Mouse (Mus musculus) regulatory T cell (primary cell): ENCODE results near the gene Galnt13.
"Not testable (repeated sequence)": the region's sequence is repeated elsewhere in the genome, so short reads cannot be mapped to it uniquely, and the experiment has no call there.

ENCODE experiments used
- in situ Hi-C: fragments of 300-600 bp; cut with MboI, MseI; formaldehyde crosslinking; loops from one replicate; pipeline ENCODE4 v1.15.1; 2025; ENCODE audit warnings: high pct_unique_total_duplicates

Gene Galnt13

DNA sequence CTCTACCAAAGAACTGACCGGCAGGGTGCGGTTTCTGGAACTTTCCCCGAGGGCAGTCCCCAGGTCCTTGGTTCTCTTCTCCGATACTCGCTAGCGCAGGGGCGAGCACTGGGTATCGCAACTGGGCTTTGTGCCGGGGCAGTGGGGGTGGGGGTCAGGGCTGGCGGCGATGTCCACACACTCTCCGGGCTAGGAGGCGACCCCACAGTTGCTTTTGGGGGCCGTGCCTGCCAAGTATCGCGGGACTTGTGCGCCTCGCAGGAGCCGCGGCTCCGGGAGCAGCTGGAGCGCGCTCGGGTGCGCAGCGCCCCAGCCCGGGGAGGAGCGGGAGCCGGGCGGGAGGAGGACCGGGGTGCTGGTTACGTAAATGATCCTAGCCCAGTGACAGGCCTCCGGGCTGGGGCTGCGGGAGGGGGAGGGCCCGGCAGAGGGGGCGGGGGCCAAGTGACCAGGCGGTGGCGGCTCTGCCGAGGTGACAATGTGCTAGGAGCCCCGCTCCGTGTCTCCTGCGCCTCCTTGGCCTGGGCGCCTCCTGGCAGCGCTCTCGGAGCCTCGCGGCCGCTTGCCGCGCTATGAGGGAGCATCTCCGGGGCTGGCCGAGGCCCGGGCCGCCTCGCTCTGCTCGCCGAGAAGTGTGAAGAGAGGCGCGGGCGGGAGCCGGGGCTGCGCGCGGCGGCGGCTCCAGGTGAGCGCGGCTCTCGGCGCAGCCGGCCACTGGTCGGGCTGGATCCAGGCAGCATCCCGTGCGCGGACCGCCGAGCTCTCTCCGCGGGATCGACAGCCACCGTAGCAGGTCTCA is at the start of gene Galnt13:
Gene Galnt13, plus strand, starts transcription at position 381 of the 799 bp plus-strand sequence.
- in situ Hi-C loops: no loop called here

DNA sequence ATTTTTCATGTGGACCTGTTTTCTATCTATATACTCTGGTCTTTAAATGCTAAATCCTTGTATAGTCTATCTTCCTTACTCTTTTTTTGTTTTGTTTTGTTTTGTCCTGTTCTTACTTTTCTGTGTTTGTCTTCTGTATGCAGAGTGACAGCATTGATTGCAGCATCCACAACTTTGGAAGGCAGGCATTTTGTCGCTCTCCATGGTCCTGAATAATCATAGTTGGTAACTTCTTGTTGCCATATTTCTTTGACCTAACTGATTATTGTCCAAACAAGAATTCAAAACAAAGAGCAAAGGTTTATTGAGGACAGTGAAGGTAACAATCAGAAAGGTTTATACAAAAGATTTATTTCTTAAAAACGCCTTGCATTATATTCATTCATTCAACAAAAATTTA is 5.1 kb upstream of the Galnt13 start:
- in situ Hi-C loops: no loop called here

DNA sequence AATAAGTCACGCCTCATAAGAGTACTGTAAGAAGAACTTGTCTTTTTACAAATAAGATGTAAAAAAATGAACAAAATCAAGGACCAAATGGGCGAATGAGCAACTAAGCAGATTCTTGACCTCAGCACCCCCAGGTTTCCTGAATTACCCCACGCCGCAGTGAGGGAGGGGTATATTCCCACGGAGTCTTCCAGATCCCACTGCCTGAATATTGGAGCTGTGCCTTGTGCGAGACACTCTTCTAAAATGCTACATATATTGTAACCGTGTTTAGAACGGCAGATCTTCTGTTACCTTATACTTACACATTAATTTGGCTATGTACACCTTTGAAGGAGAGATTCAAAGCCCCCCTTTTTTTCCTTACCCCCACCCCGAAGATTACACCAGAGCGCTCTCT is 737 bp upstream of the Galnt13 start:
- in situ Hi-C loops: no loop called here

DNA sequence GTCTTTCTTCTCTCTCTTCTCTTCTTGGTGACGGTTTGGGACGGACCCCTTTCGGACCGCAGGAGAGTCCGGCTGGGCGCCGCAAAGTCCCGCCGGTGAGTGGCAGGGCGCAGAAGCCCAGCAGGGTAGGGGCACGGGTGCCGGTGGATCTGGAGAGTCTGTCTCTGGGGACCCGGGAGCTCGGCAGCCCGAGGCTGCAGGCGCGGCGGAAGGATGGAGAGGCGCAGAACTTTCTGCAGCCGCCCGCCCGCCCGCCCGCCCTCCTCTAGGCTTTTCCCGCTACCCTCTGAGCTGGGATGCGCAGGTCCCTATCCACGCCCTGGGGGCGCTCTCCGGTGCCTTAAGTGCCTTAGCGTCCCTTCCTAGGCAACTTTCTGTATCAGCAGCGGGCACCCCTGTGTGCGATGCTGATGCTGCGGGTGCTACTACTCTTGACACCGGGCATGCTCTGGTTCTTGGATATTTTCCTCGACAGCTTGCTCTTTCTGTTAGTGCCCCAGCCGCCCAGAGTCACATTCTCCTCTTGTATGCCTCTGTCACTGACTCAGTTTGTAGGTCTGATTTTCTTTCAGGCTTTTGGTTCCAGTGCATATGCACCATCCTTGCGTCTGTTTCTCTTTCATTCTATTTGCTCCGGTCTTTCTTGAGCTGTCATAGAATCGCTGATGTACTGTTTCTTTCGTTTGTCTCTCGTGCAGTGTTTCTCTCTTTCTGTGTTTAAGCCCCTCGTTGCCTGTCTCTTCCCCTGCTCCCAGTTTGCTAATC is 801 bp downstream of the Galnt13 start:
- in situ Hi-C loops: no loop called here

DNA sequence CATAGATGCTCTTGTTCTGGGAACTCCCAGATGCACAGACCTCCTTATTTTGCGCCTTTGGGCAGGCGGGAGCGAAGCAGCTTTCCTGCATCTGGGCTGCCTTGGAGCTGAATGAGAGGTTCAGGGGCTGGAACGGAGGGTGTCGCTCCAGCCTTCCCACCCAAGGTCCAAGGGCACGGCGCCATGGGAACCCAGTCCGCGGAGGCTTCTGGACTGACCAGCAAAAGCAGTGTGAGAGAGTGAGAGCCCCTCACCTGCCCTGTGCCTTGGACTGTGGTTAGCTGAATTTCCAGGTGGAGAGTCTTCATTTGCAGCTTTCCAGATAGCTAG is 1.3 kb downstream of the Galnt13 start:
- in situ Hi-C loops: no loop called here

DNA sequence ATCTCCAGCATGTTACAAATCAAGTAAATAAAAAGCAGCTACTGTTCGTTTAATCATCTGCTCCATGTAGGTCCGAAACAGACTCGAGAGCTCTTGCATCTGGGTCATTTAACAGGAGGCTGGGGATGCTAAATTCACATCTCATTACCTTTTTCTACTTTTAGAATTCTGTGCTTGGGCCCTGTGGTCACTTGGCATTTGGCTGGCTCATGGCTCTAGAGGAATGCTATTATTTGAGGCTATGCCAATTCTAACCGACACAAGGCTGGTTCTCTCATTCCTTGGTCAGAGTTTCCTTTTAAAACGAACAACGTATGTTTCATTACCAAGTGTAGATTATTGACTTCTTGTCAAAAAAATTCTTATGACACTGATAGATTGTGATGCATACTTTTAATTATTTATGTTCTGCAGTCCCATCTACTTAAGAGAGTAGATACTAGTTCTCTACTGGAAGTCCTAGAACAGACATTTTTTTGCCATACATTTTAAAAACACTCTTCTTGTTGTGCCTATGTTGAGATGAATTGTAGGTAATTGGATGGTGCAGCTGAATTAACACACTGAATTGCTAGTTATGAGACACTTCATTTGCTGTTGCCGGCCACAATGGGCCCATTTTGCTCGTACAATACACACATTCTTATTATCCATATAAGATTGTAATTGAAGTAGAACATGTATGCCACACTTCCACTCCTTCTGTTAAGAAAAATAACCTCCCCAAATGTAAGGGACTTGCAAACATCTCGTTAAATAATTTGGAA is 6.8 kb downstream of the Galnt13 start:
- in situ Hi-C loops: no loop called here

DNA sequence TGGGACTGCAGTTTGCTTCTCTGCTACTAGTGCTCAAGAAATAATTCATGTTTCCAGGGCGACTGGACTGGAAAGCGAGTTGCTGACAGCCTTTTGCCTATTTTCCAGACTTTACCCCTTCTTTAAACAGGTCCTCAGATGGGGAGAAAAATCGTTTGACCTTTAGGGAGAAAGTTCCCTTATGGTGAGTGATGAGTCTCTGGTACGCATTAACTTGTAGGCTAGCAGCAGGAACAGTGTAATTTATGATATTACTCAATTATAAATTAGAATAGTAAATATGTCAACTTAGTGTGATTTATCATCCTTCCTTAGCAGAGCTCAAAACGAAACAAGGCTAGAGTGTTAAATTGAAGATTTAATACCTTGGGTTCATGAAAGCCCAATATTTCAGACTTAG is 47.3 kb downstream of the Galnt13 start:
- in situ Hi-C loops: no loop called here

DNA sequence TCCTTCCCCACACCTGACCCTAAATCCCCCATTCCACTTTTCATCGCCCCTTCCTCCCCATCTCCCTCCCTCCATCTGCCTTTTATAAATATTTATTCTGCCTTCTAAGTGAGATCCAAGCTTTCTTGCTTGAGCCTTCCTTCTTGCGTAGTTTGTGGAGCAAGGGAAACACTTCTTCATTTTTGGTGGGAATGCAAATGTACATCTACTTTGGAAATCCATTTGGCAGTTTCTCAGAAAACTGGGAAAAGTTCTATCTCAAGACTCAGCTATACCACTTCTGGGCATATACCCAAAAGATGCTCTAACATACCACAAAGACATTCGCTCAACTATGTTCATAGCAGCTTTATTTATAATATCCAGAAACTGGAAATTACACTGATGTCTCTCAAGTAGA is 86.9 kb downstream of the Galnt13 start:
- in situ Hi-C loops: no loop called here

DNA sequence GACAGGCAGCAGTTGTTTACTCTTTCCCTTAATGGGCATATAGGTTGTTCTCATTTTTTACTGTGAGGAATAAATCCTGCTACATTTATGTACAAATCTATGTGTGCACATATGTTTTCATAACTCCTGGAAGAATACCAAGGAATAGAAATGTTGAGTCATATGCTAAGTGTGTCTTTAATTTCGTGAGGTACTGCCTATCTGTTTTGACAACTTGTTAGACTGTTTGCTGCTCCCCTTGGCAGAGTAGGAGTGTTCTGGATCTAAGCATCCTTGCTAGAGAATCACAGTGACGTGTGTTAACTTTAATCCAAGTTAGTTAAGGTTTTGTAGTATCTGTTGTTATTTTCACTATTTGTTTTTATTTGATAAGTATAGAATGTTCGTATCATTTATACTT is 91.0 kb downstream of the Galnt13 start:
- in situ Hi-C loops: no loop called here

DNA sequence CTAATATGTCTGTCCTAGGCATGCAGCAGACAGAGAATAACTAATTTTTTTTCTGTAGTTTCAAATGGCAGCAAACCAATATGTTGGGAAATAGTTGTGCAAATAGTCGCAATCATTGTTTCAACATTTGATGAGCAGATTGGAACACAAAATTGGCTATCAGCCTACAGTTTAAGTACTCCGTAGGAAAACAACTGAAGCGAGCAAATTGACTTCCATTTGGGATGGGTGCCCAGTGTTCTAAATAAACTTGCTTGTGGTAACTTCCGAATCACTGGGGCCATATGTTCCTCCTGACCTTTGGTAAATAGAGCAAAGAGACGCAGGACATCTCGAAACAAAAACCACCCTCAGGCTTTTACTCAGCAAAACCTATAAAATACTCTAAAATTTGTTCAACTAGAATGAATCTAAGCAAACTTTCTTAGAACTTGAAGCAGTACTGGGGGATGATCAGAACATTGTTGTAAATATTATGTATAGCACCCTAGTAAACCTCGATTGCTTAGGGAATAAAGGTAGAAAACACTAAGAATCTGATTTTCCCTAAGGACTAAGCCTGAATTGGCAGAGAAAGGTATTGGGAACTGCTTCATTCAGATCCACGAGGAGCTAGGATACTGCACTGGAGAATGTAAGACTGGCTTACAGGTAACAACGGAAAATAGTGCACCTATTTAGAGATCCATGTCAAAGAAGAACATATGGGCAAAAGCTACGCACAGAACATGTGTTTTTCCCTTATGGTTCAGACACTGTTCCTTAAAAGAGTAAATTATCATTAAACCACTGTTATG is 122.4 kb downstream of the Galnt13 start:
- in situ Hi-C loops: no loop called here

DNA sequence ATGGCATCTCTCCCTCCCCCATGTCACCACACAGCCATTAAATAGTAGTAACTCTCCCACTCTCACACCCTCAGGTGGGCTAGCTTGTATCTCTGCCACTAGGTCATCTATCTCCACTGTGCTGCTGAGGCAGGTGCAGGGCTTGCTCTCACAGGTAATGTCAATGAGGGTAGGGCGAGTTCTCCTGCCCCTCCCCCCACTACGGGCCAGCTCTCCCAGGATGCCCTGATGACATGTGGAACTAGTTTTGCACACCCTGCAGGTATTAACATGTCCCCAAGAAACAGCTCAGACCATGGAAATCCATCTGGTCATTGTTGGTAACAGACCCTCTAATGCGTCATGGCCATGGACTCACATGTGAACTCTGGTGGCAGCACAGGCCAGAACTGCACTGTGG is 129.0 kb downstream of the Galnt13 start:
- in situ Hi-C loops: no loop called here

DNA sequence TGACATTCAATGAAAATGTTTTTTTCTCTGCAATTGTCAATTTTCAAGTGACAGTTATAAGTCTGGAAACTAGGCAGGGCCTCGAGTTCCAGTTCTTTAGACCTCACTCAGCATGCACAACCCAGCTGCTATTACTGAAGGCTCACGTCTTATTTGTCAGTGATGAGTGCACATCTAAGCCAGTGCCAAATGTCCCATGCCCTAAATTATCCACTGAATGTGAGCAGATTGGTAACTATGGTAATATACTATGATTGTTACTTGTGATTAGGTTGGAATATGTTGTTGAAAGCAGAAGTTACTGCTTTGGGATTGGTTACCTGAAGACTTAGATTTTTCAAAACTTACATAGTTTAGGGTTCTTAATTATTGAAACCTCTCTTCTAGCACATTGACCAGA is 131.1 kb downstream of the Galnt13 start:
- in situ Hi-C loops: no loop called here

DNA sequence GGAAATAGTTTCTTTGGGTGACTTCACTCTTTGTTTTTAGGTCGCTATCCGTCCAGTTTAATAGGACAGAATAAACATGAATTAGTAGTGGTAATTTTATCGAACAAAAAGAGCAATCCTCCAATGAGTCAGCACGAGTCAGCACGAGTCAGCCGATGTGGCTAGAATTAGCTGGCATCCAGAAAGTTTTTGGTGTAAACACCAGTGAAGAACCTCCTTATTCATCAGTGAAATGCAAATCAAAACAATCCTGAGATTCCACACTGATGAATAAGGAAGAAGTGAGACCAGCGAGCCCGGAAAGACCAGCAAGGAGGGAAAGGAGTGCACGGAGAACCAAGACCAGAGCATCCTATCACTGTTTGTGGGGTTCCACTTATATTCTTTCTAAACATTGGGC is 131.5 kb downstream of the Galnt13 start:
- in situ Hi-C loops: no loop called here

DNA sequence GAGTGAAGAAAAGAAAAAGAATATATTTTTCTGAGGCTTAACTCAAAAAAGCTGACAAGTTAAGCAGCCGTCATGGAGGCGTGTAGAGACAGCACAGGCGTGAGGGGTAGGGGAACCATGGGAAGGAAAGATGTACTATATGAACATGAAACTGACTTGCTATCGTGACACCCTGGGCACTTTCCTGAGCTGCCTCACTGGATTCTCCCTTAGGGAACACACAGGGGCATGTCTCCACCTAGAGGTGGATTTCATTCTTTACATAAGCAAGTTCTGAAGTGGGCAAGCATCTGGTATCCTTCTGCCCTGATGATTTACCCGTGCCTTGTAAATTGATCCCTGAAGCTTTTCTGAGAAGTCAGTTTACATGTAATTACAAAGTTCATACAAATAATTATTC is 277.7 kb downstream of the Galnt13 start:
- in situ Hi-C loops: not testable (repeated sequence)

DNA sequence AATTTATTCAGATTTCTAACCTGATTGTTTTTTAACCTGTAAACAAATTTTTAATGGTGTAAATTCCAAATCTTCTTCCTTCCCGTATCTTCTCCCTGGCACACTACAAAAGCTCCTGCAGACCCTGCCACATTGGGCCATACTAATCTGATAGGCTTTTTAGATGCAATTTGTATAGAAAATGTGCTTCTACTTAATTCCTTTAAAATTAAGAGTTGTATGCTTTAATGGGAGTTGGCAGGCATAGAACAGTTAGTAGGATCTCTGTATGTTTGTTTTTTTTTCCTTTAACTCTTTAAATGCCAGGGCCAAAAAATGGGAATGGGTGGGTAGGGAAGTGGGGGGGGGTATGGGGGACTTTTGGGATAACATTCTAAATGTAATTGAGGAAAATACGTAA is 315.1 kb downstream of the Galnt13 start:
- in situ Hi-C loops: no loop called here

DNA sequence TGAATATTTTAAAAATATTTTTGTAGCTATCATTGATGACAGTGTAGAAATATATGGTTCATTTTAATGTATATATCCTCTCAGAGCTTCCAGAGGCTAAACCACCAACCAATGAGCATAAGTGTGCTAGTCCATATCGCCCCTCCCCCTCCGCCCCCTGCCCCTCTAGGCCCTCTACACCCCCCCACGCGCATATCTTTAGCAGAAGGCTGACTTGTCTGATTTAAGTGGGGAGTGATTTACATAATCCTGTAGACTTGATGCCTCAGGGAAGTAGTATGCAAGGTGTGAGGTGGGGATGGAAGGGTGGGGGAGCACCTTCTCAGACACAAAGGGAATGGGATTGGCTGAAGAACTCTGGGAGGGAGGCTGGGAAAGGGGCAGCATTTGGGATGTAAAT is 323.7 kb downstream of the Galnt13 start:
- in situ Hi-C loops: no loop called here

DNA sequence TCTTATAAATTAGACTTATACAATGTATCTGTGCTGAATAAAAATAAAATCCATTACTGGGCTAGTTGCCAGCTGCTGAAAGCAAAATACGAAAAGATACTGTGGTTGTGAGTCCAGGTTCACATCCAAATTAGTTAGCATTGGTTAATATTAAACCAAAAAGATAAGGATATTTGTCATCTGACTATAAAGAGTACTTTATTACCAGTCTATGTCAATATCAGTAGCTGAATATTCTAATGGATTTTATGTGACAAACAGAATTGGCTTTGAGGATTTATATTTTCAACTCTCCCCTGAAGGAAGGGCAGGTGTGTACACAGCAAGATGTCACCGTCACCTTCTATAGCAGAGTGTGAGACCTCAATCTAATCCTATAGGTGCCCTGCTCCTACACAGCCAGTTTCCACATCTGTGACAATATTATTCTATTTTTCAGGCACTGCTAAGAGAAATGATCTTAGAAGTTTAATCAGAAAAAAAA is 342.7 kb downstream of the Galnt13 start:
- in situ Hi-C loops: no loop called here

DNA sequence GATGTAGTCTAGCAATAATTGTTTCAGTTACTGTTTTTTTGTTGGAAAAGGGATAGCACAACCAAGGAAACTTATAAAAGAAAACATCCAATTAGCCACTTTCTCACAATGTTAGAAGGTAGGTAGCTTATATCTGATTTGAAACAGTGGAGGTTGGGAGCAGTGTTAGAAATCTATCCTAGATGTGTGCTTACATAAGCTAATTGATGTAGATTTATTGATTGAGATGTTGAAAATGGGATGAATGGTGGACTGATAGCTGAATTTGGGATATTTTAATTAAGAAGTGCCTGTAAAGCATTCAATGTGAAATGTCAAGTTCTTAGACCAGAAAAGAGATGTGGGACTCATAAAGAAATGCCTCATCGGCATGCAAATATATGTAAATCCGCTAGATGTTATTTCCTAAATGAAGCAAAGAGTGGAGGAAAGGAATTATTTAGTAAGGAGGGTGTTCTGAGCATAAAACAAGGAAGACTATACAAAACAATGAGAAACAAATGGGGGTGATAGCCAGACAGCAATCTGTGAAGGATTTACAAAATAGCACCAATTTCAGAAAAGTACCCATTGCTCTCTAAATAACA is 377.6 kb downstream of the Galnt13 start:
- in situ Hi-C loops: no loop called here

DNA sequence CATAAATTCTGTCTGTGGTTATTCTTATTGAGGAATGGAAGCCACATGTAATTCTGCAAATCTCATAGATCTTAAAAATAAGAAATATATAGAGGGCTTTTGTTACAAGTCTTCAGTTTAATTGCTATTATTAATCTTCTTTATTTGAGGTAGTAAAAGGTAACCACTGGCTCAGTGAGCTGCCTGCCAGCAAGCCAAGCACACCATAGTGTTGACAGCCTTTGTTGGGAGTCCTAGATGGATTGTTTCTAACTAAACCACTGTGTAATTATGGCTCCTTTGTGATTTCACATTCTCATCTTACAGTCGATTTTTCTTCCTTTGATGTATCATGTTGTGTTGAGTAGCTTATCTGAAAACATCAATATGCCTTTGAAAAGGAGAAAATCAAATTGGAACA is 405.1 kb downstream of the Galnt13 start:
- in situ Hi-C loops: no loop called here

DNA sequence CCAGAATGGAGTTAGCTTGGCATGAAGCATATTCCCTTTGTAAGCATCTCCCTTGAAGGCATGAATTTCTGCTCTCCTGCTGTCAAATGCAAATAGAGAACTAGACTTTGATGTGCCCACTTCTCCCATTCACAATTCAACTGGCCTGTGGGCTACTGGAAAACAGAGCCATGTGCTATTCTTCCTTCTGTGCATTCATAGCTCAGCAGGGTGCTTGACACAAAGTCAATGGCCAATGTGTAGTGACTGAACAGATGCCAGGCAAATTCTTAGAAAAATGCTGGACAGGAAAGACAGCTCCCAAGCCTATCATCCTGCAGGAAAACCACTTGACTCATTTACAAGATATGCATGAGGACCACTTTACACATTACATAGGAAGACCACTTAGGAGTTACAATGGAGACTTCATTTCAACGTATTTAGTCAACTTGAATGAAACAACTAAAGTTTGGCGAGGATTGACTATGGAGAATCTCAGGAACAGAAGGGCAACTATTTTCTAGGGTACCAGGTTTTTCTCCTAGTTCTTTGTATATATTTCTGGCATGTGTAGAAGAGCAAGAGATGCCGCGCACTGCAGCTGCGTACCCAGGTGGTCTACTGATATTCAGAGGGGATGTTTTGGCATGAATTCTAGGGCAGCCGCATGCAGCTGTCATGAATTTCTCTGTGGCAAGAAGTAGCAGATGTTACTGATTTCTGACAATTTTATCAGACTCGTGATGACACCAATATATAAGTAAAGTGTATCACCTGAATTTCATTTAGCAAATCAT is 470.4 kb downstream of the Galnt13 start:
- in situ Hi-C loops: no loop called here
